Mouse (Mus musculus): ENCODE measurements around the gene C1qtnf6. TPM values are rescaled to one million over a fixed set of nuclear protein-coding genes. Genes with fewer than 3 reads are reported as not detected.

The C1qtnf6 gene
- polyA plus RNA-seq, 1 experiment from 2014 or later: 12.1 TPM

- WGBS: 65% methylated on average over 7 of the region's 7 CpGs
- Histone ChIP-seq H3K36me3 (ENCODE audit: control insufficient read depth, insufficient read depth, low read length) (no peaks in the 10 kb centered on the region), H3K4me2 (no peak overlapping the region), H3K9ac (ENCODE audit: low read length) (no peak overlapping the region), H3K4me3 (ENCODE audit: low read depth, low read length) (no peak overlapping the region), H3K4me1 (ENCODE audit: control insufficient read depth, insufficient read depth, low read length) (no peaks in the 10 kb centered on the region; the same call in 1 of the 2 replicates), H3K27ac (ENCODE audit: low read depth, low read length) (no peak overlapping the region), H3K9me3 (ENCODE audit: control insufficient read depth, low read length) (no peaks in the 10 kb centered on the region), H3K27me3 (ENCODE audit: control insufficient read depth, insufficient read depth, low read length) (no peaks in the 10 kb centered on the region)
- DNase-seq (ENCODE audit: low spot score, missing footprints) (peak; percentile 41), ATAC-seq (ENCODE audit: low FRiP score) (no peak)
Measured at GRCm38 (mm10) chr15:78511951-78512350, 19.3 kb downstream of the C1qtnf6 start.

GRCm38 (mm10) chr15:78510736-78511135 lies 20.5 kb downstream of the C1qtnf6 start:
- H3K9ac ChIP-seq (ENCODE audit: low read length): no peak overlapping the region
- no peaks in the 10 kb centered on the region for H3K9me3 ChIP-seq (ENCODE audit: control insufficient read depth, low read length)
- no peak overlapping the region for H3K4me3 ChIP-seq (ENCODE audit: low read depth, low read length)
- no peak overlapping the region for H3K4me2 ChIP-seq
- no peaks in the 10 kb centered on the region for H3K27me3 ChIP-seq (ENCODE audit: control insufficient read depth, insufficient read depth, low read length)
- ATAC-seq (ENCODE audit: low FRiP score): no peak
- H3K27ac ChIP-seq (ENCODE audit: low read depth, low read length): no peak overlapping the region
- no peaks in the 10 kb centered on the region; the same call in 1 of the 2 replicates for H3K4me1 ChIP-seq (ENCODE audit: control insufficient read depth, insufficient read depth, low read length)
- DNase-seq (ENCODE audit: low spot score, missing footprints): peak; percentile 69
- 90% methylated on average over 6 of the region's 6 CpGs for WGBS
- no peaks in the 10 kb centered on the region for H3K36me3 ChIP-seq (ENCODE audit: control insufficient read depth, insufficient read depth, low read length)

- Histone ChIP-seq H3K9me3 (ENCODE audit: control insufficient read depth, low read length) (no peaks in the 10 kb centered on the region), H3K36me3 (ENCODE audit: control insufficient read depth, insufficient read depth, low read length) (no peaks in the 10 kb centered on the region), H3K27me3 (ENCODE audit: control insufficient read depth, insufficient read depth, low read length) (no peaks in the 10 kb centered on the region), H3K4me3 (ENCODE audit: low read depth, low read length) (no peak overlapping the region), H3K27ac (ENCODE audit: low read depth, low read length) (no peak overlapping the region), H3K4me1 (ENCODE audit: control insufficient read depth, insufficient read depth, low read length) (no peaks in the 10 kb centered on the region; the same call in 1 of the 2 replicates), H3K4me2 (no peak overlapping the region), H3K9ac (ENCODE audit: low read length) (peak overlapping the region; percentile 3; the same call in 1 of the 2 replicates)
- no peak for DNase-seq (ENCODE audit: low spot score, missing footprints)
- no peak for ATAC-seq (ENCODE audit: low FRiP score)
- WGBS: 73% methylated on average over 8 of the region's 8 CpGs
Measured at GRCm38 (mm10) chr15:78510121-78510576, 21.1 kb downstream of the C1qtnf6 start.

- DNase-seq (ENCODE audit: low spot score, missing footprints): peak; percentile 51
- H3K27ac ChIP-seq (ENCODE audit: low read depth, low read length): no peak overlapping the region
- 44% methylated on average over 12 of the region's 12 CpGs for WGBS
Measured at GRCm38 (mm10) chr15:78509297-78509899, 21.8 kb downstream of the C1qtnf6 start.

GRCm38 (mm10) chr15:78508443-78508842 lies 22.8 kb downstream of the C1qtnf6 start:
- ATAC-seq (ENCODE audit: low FRiP score): no peak
- H3K27ac ChIP-seq (ENCODE audit: low read depth, low read length): no peak overlapping the region
- no peak overlapping the region for H3K9ac ChIP-seq (ENCODE audit: low read length)
- no peak overlapping the region for H3K4me3 ChIP-seq (ENCODE audit: low read depth, low read length)
- no peak overlapping the region for H3K4me2 ChIP-seq
- peak; percentile 59 for DNase-seq (ENCODE audit: low spot score, missing footprints)
- no peaks in the 10 kb centered on the region for H3K36me3 ChIP-seq (ENCODE audit: control insufficient read depth, insufficient read depth, low read length)
- H3K9me3 ChIP-seq (ENCODE audit: control insufficient read depth, low read length): no peaks in the 10 kb centered on the region
- H3K4me1 ChIP-seq (ENCODE audit: control insufficient read depth, insufficient read depth, low read length): no peaks in the 10 kb centered on the region; the same call in 1 of the 2 replicates
- whole genome bisulfite sequencing: 64% methylated on average over 7 of the region's 7 CpGs
- no peaks in the 10 kb centered on the region for H3K27me3 ChIP-seq (ENCODE audit: control insufficient read depth, insufficient read depth, low read length)

More at GRCm38 (mm10) chr15:78509297-78509899, 21.8 kb downstream of the C1qtnf6 start:
- ATAC-seq (ENCODE audit: low FRiP score): peak; percentile 70
- peak overlapping the region; percentile 3; the same call in 1 of the 2 replicates for H3K9ac ChIP-seq (ENCODE audit: low read length)
- no peak overlapping the region for H3K4me3 ChIP-seq (ENCODE audit: low read depth, low read length)
- no peaks in the 10 kb centered on the region for H3K36me3 ChIP-seq (ENCODE audit: control insufficient read depth, insufficient read depth, low read length)
- no peak overlapping the region; the same call in 1 of the 2 replicates for H3K4me2 ChIP-seq
- H3K9me3 ChIP-seq (ENCODE audit: control insufficient read depth, low read length): no peaks in the 10 kb centered on the region
- H3K4me1 ChIP-seq (ENCODE audit: control insufficient read depth, insufficient read depth, low read length): no peaks in the 10 kb centered on the region; the same call in 1 of the 2 replicates
- no peaks in the 10 kb centered on the region for H3K27me3 ChIP-seq (ENCODE audit: control insufficient read depth, insufficient read depth, low read length)

GRCm38 (mm10) chr15:78505541-78505940 lies 25.7 kb downstream of the C1qtnf6 start:
- H3K36me3 ChIP-seq (ENCODE audit: control insufficient read depth, insufficient read depth, low read length): no peaks in the 10 kb centered on the region
- 86% methylated on average over 3 of the region's 3 CpGs for WGBS
- H3K27ac ChIP-seq (ENCODE audit: low read depth, low read length): no peak overlapping the region
- no peaks in the 10 kb centered on the region for H3K27me3 ChIP-seq (ENCODE audit: control insufficient read depth, insufficient read depth, low read length)
- DNase-seq (ENCODE audit: low spot score, missing footprints): no peak
- no peaks in the 10 kb centered on the region; the same call in 1 of the 2 replicates for H3K4me1 ChIP-seq (ENCODE audit: control insufficient read depth, insufficient read depth, low read length)
- H3K9ac ChIP-seq (ENCODE audit: low read length): no peak overlapping the region
- no peaks in the 10 kb centered on the region for H3K9me3 ChIP-seq (ENCODE audit: control insufficient read depth, low read length)
- no peak for ATAC-seq (ENCODE audit: low FRiP score)
- H3K4me2 ChIP-seq: no peak overlapping the region
- no peak overlapping the region for H3K4me3 ChIP-seq (ENCODE audit: low read depth, low read length)

GRCm38 (mm10) chr15:78504816-78505215 lies 26.4 kb downstream of the C1qtnf6 start:
- WGBS: 87% methylated on average over 5 of the region's 5 CpGs
- ATAC-seq (ENCODE audit: low FRiP score) (no peak), DNase-seq (ENCODE audit: low spot score, missing footprints) (no peak)
- H3K9ac ChIP-seq (ENCODE audit: low read length): no peak overlapping the region
- no peaks in the 10 kb centered on the region for H3K27me3 ChIP-seq (ENCODE audit: control insufficient read depth, insufficient read depth, low read length)
- H3K9me3 ChIP-seq (ENCODE audit: control insufficient read depth, low read length): no peaks in the 10 kb centered on the region
- H3K27ac ChIP-seq (ENCODE audit: low read depth, low read length): no peak overlapping the region
- no peak overlapping the region for H3K4me2 ChIP-seq
- H3K4me3 ChIP-seq (ENCODE audit: low read depth, low read length): no peak overlapping the region
- H3K36me3 ChIP-seq (ENCODE audit: control insufficient read depth, insufficient read depth, low read length): no peaks in the 10 kb centered on the region
- H3K4me1 ChIP-seq (ENCODE audit: control insufficient read depth, insufficient read depth, low read length): no peaks in the 10 kb centered on the region; the same call in 1 of the 2 replicates

- Histone ChIP-seq H3K4me2 (no peak overlapping the region), H3K36me3 (ENCODE audit: control insufficient read depth, insufficient read depth, low read length) (no peaks in the 10 kb centered on the region), H3K4me1 (ENCODE audit: control insufficient read depth, insufficient read depth, low read length) (no peaks in the 10 kb centered on the region), H3K27ac (ENCODE audit: low read depth, low read length) (no peak overlapping the region), H3K9ac (ENCODE audit: low read length) (no peak overlapping the region), H3K4me3 (ENCODE audit: low read depth, low read length) (no peak overlapping the region), H3K27me3 (ENCODE audit: control insufficient read depth, insufficient read depth, low read length) (no peaks in the 10 kb centered on the region), H3K9me3 (ENCODE audit: control insufficient read depth, low read length) (no peaks in the 10 kb centered on the region)
- ATAC-seq (ENCODE audit: low FRiP score): no peak
- DNase-seq (ENCODE audit: low spot score, missing footprints): no peak
- WGBS: 74% methylated on average over 1 of the region's 1 CpGs
Measured at GRCm38 (mm10) chr15:78504013-78504412, 27.2 kb downstream of the C1qtnf6 start.

- no peaks in the 10 kb centered on the region for H3K4me1 ChIP-seq (ENCODE audit: control insufficient read depth, insufficient read depth, low read length)
- H3K4me3 ChIP-seq (ENCODE audit: low read depth, low read length): no peak overlapping the region
- H3K27ac ChIP-seq (ENCODE audit: low read depth, low read length): no peak overlapping the region
- no peaks in the 10 kb centered on the region for H3K36me3 ChIP-seq (ENCODE audit: control insufficient read depth, insufficient read depth, low read length)
- no peaks in the 10 kb centered on the region for H3K27me3 ChIP-seq (ENCODE audit: control insufficient read depth, insufficient read depth, low read length)
- H3K9me3 ChIP-seq (ENCODE audit: control insufficient read depth, low read length): no peaks in the 10 kb centered on the region
- DNase-seq (ENCODE audit: low spot score, missing footprints) (no peak), ATAC-seq (ENCODE audit: low FRiP score) (no peak)
- no peak overlapping the region for H3K9ac ChIP-seq (ENCODE audit: low read length)
- H3K4me2 ChIP-seq: no peak overlapping the region
- WGBS: 87% methylated on average over 18 of the region's 18 CpGs
Measured at GRCm38 (mm10) chr15:78502437-78503132, 28.6 kb downstream of the C1qtnf6 start.
